Mouse (Mus musculus): ENCODE measurements around the gene Tor1a. TPM values are rescaled to one million over a fixed set of nuclear protein-coding genes. Genes with fewer than 3 reads are reported as not detected.

The Tor1a gene
- polyA plus RNA-seq, 1 experiment, result 78.6 TPM

DNA sequence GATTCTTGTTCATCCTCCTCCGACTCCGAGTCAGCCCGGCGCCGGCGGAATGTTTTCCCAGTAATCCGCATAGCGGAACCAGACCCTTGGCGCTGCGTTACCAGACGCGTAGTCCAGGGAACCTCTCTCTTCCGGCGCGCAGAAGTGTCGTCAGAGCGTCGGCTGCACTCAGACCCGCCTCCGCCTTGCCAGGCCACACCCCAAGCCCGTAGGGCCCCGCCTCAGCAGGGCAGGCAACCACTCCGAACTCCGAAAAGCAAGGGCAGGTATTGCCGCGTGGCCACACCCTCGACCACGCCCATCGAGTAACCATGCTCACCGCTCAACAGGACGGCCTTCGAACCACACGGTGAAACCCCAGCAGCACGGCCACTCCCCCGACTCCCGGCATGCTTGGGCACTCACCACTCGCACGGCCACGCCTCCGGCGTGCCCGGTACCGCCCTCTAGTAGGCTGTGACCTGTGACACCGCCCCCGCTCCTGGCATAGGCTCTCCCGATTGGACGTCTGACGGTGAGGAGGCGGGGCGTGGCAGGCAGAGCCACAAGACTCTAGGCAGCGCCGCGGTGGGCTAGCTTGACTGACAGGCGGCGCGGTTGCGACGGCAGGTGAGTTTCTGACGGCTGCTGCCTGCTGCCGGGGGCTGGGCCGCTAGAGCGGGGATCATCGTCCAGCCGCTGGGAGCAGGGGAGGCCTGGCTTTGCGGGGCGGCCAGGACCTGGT, 14.2 kb upstream of the Tor1a start, which contains the start of the genes BC005624 and Usp20:
Gene BC005624, minus strand, starts transcription at position 412 of the 724 bp plus-strand sequence.
Gene Usp20, plus strand, starts transcription at position 490 of the 724 bp plus-strand sequence.
- no peak within 1 kb of the TSS for H3K27ac ChIP-seq (ENCODE audit: insufficient read depth, low read depth, low read length)
- H3K4me3 ChIP-seq (ENCODE audit: low read depth, low read length), result peak within 1 kb of the TSS; percentile 91
- H3K36me3 ChIP-seq (ENCODE audit: control insufficient read depth, insufficient read depth, low read length), result peaks cover 20% of the 10 kb centered on the region
- TF ChIP-seq CTCF (IDR thresholded peaks at IDR 0.05; ENCODE audit: extremely low read depth, insufficient read length, insufficient replicate concordance, low read depth, low read length) (no peak), POLR2A (IDR thresholded peaks at IDR 0.05; ENCODE audit: low read depth, low read length) (peak; percentile 70; the same call in 1 of the 2 replicates)
- H3K27me3 ChIP-seq (ENCODE audit: control insufficient read depth, insufficient read depth, low read length), result no peaks in the 10 kb centered on the region
- under 1% methylated on average over 66 of the region's 66 CpGs for WGBS
- H3K4me1 ChIP-seq (ENCODE audit: control insufficient read depth, insufficient read depth, insufficient read length, low read length), result peaks cover 8% of the 10 kb centered on the region

- peaks cover 28% of the 10 kb centered on the region for H3K36me3 ChIP-seq (ENCODE audit: control insufficient read depth, insufficient read depth, low read length)
- no peaks in the 10 kb centered on the region for H3K27me3 ChIP-seq (ENCODE audit: control insufficient read depth, insufficient read depth, low read length)
- TF ChIP-seq POLR2A (IDR thresholded peaks at IDR 0.05; ENCODE audit: low read depth, low read length) (no peak), CTCF (IDR thresholded peaks at IDR 0.05; ENCODE audit: extremely low read depth, insufficient read length, insufficient replicate concordance, low read depth, low read length) (no peak; the same call in 1 of the 2 replicates)
- WGBS, result 5% methylated on average over 16 of the region's 16 CpGs
- H3K27ac ChIP-seq (ENCODE audit: insufficient read depth, low read depth, low read length), result peak overlapping the region; percentile 87
- peaks cover 28% of the 10 kb centered on the region for H3K4me1 ChIP-seq (ENCODE audit: control insufficient read depth, insufficient read depth, insufficient read length, low read length)
- peak overlapping the region; percentile 100 for H3K4me3 ChIP-seq (ENCODE audit: low read depth, low read length)
These were observed 907 bp downstream of the Tor1a start for GRCm38 (mm10) chr2:30966826-30967225.

- 84% methylated on average over 8 of the region's 8 CpGs for WGBS
- Histone ChIP-seq H3K36me3 (ENCODE audit: control insufficient read depth, insufficient read depth, low read length) (peaks cover 40% of the 10 kb centered on the region), H3K4me3 (ENCODE audit: low read depth, low read length) (no peak overlapping the region), H3K27me3 (ENCODE audit: control insufficient read depth, insufficient read depth, low read length) (no peaks in the 10 kb centered on the region), H3K4me1 (ENCODE audit: control insufficient read depth, insufficient read depth, insufficient read length, low read length) (peaks cover 28% of the 10 kb centered on the region), H3K27ac (ENCODE audit: insufficient read depth, low read depth, low read length) (no peak overlapping the region)
- TF ChIP-seq POLR2A (IDR thresholded peaks at IDR 0.05; ENCODE audit: low read depth, low read length) (no peak), CTCF (IDR thresholded peaks at IDR 0.05; ENCODE audit: extremely low read depth, insufficient read length, insufficient replicate concordance, low read depth, low read length) (no peak)
These were observed 2.1 kb downstream of the Tor1a start for GRCm38 (mm10) chr2:30965627-30966026.

GRCm38 (mm10) chr2:30962570-30963254, 5.0 kb downstream of the Tor1a start:
- Histone ChIP-seq H3K4me3 (ENCODE audit: low read depth, low read length) (peak overlapping the region; percentile 5; the same call in 1 of the 2 replicates), H3K27me3 (ENCODE audit: control insufficient read depth, insufficient read depth, low read length) (no peaks in the 10 kb centered on the region), H3K27ac (ENCODE audit: insufficient read depth, low read depth, low read length) (peak overlapping the region; percentile 73), H3K36me3 (ENCODE audit: control insufficient read depth, insufficient read depth, low read length) (peaks cover 58% of the 10 kb centered on the region), H3K4me1 (ENCODE audit: control insufficient read depth, insufficient read depth, insufficient read length, low read length) (peaks cover 40% of the 10 kb centered on the region)
- WGBS, result 67% methylated on average over 11 of the region's 11 CpGs
- TF ChIP-seq CTCF (IDR thresholded peaks at IDR 0.05; ENCODE audit: extremely low read depth, insufficient read length, insufficient replicate concordance, low read depth, low read length) (no peak), POLR2A (IDR thresholded peaks at IDR 0.05; ENCODE audit: low read depth, low read length) (no peak)

DNA sequence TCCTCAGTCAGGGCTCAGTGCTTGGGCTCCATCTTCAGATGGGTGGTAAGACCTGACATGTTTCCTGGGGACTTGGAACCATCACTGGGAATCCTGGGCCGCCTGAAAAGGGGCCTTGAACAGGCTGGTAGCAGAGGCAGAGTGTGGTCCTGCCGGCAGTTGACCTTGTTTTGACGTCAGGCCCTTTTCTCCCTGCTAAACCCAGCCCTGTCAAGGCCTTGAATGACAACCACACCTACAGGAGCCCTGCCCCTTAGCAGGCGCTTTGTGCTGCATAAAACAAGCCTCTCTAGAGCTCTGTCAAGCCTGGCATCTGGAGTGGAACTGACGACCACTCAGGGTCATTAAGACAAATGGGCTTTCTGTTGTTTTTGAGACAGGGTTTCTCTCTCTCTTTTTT, 7.9 kb downstream of the Tor1a start:
- 56% methylated on average over 5 of the region's 5 CpGs for WGBS
- Histone ChIP-seq H3K36me3 (ENCODE audit: control insufficient read depth, insufficient read depth, low read length) (peaks cover 73% of the 10 kb centered on the region), H3K4me1 (ENCODE audit: control insufficient read depth, insufficient read depth, insufficient read length, low read length) (peaks cover 40% of the 10 kb centered on the region), H3K27ac (ENCODE audit: insufficient read depth, low read depth, low read length) (peak overlapping the region; percentile 68), H3K27me3 (ENCODE audit: control insufficient read depth, insufficient read depth, low read length) (no peaks in the 10 kb centered on the region), H3K4me3 (ENCODE audit: low read depth, low read length) (no peak overlapping the region)
- TF ChIP-seq CTCF (IDR thresholded peaks at IDR 0.05; ENCODE audit: extremely low read depth, insufficient read length, insufficient replicate concordance, low read depth, low read length) (no peak), POLR2A (IDR thresholded peaks at IDR 0.05; ENCODE audit: low read depth, low read length) (no peak)

DNA sequence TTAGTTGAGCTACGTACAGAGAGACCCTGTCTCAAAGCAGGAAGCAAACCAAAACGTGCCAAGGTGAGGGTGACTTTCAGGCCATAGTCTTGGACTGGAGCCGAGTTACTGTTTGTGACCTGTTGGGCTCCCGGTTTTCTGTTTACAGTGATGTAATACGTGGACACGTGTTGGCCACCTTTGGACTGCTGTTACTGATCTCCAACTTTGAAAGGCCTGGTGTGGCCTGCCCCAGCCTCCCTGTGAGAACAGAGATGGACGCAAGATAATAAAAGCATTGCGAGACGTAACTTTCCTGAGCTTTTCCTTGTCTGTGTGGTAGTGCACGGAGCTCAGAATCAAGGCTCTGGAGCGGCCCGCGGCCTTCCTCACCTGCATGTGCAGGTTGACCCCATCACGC, 9.0 kb downstream of the Tor1a start:
- peaks cover 37% of the 10 kb centered on the region for H3K4me1 ChIP-seq (ENCODE audit: control insufficient read depth, insufficient read depth, insufficient read length, low read length)
- no peak for TF ChIP-seq CTCF (IDR thresholded peaks at IDR 0.05; ENCODE audit: extremely low read depth, insufficient read length, insufficient replicate concordance, low read depth, low read length)
- no peak for TF ChIP-seq POLR2A (IDR thresholded peaks at IDR 0.05; ENCODE audit: low read depth, low read length)
- no peak overlapping the region for H3K4me3 ChIP-seq (ENCODE audit: low read depth, low read length)
- no peaks in the 10 kb centered on the region for H3K27me3 ChIP-seq (ENCODE audit: control insufficient read depth, insufficient read depth, low read length)
- peaks cover 65% of the 10 kb centered on the region for H3K36me3 ChIP-seq (ENCODE audit: control insufficient read depth, insufficient read depth, low read length)
- 50% methylated on average over 14 of the region's 14 CpGs for WGBS
- peak overlapping the region; percentile 74 for H3K27ac ChIP-seq (ENCODE audit: insufficient read depth, low read depth, low read length)

DNA sequence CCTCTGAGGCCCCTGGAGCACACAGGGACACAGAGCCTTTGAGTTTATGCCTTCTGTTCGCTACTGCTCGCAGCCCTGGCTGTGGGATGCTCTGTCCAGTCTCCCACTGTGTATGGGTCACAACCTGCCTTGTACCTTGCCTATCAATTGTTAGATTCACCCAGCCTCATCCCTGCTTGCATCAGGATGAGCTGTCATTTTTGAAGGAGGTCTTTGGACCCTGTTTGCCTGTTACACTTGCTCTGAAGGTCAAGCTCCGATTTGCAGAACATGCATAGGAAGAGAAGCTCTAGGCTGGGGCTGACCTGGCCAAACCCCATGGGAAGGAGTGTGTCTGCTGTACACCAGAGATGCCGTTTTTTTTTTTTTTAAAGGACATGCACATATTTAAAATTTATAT, 10.2 kb downstream of the Tor1a start:
- H3K27me3 ChIP-seq (ENCODE audit: control insufficient read depth, insufficient read depth, low read length), result no peaks in the 10 kb centered on the region
- H3K27ac ChIP-seq (ENCODE audit: insufficient read depth, low read depth, low read length), result no peak overlapping the region
- TF ChIP-seq POLR2A (IDR thresholded peaks at IDR 0.05; ENCODE audit: low read depth, low read length) (no peak), CTCF (IDR thresholded peaks at IDR 0.05; ENCODE audit: extremely low read depth, insufficient read length, insufficient replicate concordance, low read depth, low read length) (no peak)
- H3K4me3 ChIP-seq (ENCODE audit: low read depth, low read length), result no peak overlapping the region
- peaks cover 57% of the 10 kb centered on the region for H3K36me3 ChIP-seq (ENCODE audit: control insufficient read depth, insufficient read depth, low read length)
- H3K4me1 ChIP-seq (ENCODE audit: control insufficient read depth, insufficient read depth, insufficient read length, low read length), result peaks cover 28% of the 10 kb centered on the region
- 84% methylated on average over 4 of the region's 4 CpGs for WGBS

Measured in small intestine, adult 2 months (tissue).